Mouse (Mus musculus): ENCODE results near the gene Cxcl9. TPM values are rescaled to one million over a fixed set of nuclear protein-coding genes. Genes with fewer than 3 reads are reported as not detected.
A peak's percentile ranks its signal among the peaks of the same experiment; 100 is the strongest.

Gene Cxcl9
- polyA plus RNA-seq (2014; fragmentation: Nextera tagmentation; extraction: Ambion mirVana), result not detected in 2 replicates

- no peak within 1 kb of the TSS for H3K4me3 ChIP-seq (ENCODE audit: low read depth, low read length)
- no peaks in the 10 kb centered on the region for H3K27me3 ChIP-seq (ENCODE audit: control insufficient read depth, insufficient read depth, low read length)
- no peak within 1 kb of the TSS for H3K27ac ChIP-seq (ENCODE audit: low read depth, low read length)
- H3K4me1 ChIP-seq (replicated peaks; ENCODE audit: control insufficient read depth, insufficient read depth, low read length), result no peaks in the 10 kb centered on the region
- ATAC-seq (ENCODE audit: low FRiP score), result no peak
- no peaks in the 10 kb centered on the region for H3K9me3 ChIP-seq (ENCODE audit: control insufficient read depth, low read length)
- no peak for DNase-seq (ENCODE audit: low spot score)
- 88% methylated on average over 7 of the region's 7 CpGs for WGBS
- H3K4me2 ChIP-seq (replicated peaks; ENCODE audit: low read depth, low read length), result no peak within 1 kb of the TSS
- H3K36me3 ChIP-seq (ENCODE audit: control insufficient read depth, insufficient read depth, low read length), result no peaks in the 10 kb centered on the region
- no peak within 1 kb of the TSS for H3K9ac ChIP-seq (ENCODE audit: low read depth, low read length)
Measured at GRCm38 (mm10) chr5:92327929-92328328, at the start of gene Cxcl9. Gene Cxcl9 (minus strand): TSS chr5:92328079.

DNA sequence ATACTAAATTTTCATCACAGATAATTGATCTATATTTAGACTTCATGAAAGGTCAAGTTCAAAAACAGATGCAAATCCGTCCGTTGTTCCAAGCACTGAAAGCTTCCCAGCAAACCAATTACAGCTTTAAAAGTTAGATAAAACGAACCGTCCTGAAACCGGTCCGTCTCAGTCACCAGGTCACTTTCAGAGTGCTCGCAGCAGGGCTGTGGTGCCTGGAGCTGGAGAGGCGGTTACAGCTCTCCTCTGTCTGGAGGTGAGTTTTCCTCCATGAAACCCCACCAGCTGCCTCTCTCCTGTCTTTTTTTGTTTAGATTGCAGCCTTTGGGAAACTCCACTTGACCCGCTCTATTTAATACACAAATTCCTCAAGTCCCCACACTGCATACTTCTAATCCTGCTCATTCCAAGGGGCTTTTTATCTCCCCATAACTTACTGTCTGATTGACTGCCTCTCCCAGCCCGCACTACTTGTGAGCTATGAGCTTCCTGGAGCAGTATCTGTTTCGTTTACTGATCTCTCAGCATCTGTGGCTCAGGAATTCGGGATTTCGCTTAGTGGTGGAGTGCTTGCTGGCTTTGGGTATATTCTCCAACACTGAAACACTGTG, 49.0 kb upstream of the Cxcl9 start:
- 58% methylated on average over 13 of the region's 13 CpGs for WGBS
- no peak for ATAC-seq (ENCODE audit: low FRiP score)
- no peaks in the 10 kb centered on the region for H3K27me3 ChIP-seq (ENCODE audit: control insufficient read depth, insufficient read depth, low read length)
- DNase-seq (ENCODE audit: low spot score), result no peak
- H3K27ac ChIP-seq (ENCODE audit: low read depth, low read length), result no peak overlapping the region
- no peaks in the 10 kb centered on the region for H3K36me3 ChIP-seq (ENCODE audit: control insufficient read depth, insufficient read depth, low read length)
- no peak overlapping the region for H3K4me3 ChIP-seq (ENCODE audit: low read depth, low read length)
- H3K4me1 ChIP-seq (replicated peaks; ENCODE audit: control insufficient read depth, insufficient read depth, low read length), result no peaks in the 10 kb centered on the region
- no peak overlapping the region for H3K4me2 ChIP-seq (replicated peaks; ENCODE audit: low read depth, low read length)
- H3K9me3 ChIP-seq (ENCODE audit: control insufficient read depth, low read length), result no peaks in the 10 kb centered on the region
- H3K9ac ChIP-seq (ENCODE audit: low read depth, low read length), result no peak overlapping the region

DNA sequence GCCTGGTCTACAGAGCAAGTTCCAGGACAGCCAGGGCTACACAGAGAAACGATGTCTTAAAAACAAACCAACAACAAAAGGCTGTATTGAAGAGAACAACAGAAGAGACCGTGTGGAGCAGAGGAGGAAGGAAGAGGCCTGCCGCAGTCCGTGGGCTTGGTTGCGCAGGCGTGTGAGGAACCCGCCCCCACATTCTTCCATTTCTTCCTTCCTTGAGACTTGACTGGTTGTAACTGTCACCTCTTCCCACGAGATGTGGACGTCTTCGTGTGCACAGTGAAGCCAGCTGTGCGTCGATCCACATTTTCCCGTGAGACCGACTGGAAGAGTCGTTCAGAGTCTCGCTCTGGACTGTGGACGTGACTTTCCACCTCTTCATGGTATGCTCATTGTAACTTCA, 47.5 kb upstream of the Cxcl9 start:
- Histone ChIP-seq H3K4me3 (ENCODE audit: low read depth, low read length) (no peak overlapping the region), H3K27me3 (ENCODE audit: control insufficient read depth, insufficient read depth, low read length) (no peaks in the 10 kb centered on the region), H3K9ac (ENCODE audit: low read depth, low read length) (no peak overlapping the region), H3K4me1 (replicated peaks; ENCODE audit: control insufficient read depth, insufficient read depth, low read length) (no peaks in the 10 kb centered on the region; the same call in 1 of the 2 replicates), H3K9me3 (ENCODE audit: control insufficient read depth, low read length) (no peaks in the 10 kb centered on the region), H3K36me3 (ENCODE audit: control insufficient read depth, insufficient read depth, low read length) (no peaks in the 10 kb centered on the region), H3K27ac (ENCODE audit: low read depth, low read length) (no peak overlapping the region), H3K4me2 (replicated peaks; ENCODE audit: low read depth, low read length) (no peak overlapping the region)
- no peak for DNase-seq (ENCODE audit: low spot score)
- 83% methylated on average over 17 of the region's 17 CpGs for WGBS
- ATAC-seq (ENCODE audit: low FRiP score), result no peak

DNA sequence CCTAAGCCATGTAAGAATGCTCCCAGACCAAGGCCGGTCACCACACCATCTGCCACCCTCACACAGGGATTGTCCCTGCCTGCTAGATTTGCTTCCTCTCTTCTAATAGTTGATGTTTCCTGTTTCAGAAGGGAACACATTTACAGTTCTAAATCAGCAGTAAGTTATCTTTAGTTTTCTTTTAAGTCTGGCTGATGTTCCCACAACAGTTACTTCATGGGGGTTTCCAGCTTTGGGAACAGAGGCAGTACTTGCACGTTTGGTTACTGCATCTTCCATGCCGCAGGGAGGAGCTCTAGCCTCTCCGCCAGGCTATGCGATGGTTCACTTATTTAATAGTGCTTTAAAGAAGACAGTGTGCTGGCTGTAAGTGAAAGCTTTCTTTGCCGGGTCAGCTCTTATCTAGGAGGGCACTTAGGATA, 46.9 kb upstream of the Cxcl9 start:
- no peak for ATAC-seq (ENCODE audit: low FRiP score)
- H3K9me3 ChIP-seq (ENCODE audit: control insufficient read depth, low read length), result no peaks in the 10 kb centered on the region
- H3K4me3 ChIP-seq (ENCODE audit: low read depth, low read length), result no peak overlapping the region
- H3K27me3 ChIP-seq (ENCODE audit: control insufficient read depth, insufficient read depth, low read length), result no peaks in the 10 kb centered on the region
- H3K9ac ChIP-seq (ENCODE audit: low read depth, low read length), result no peak overlapping the region
- no peaks in the 10 kb centered on the region; the same call in 1 of the 2 replicates for H3K4me1 ChIP-seq (replicated peaks; ENCODE audit: control insufficient read depth, insufficient read depth, low read length)
- H3K4me2 ChIP-seq (replicated peaks; ENCODE audit: low read depth, low read length), result no peak overlapping the region
- no peak for DNase-seq (ENCODE audit: low spot score)
- no peak overlapping the region for H3K27ac ChIP-seq (ENCODE audit: low read depth, low read length)
- WGBS, result 78% methylated on average over 6 of the region's 6 CpGs
- no peaks in the 10 kb centered on the region for H3K36me3 ChIP-seq (ENCODE audit: control insufficient read depth, insufficient read depth, low read length)

- no peak for DNase-seq (ENCODE audit: low spot score)
- WGBS, result 58% methylated on average over 2 of the region's 2 CpGs
Measured at GRCm38 (mm10) chr5:92372605-92373004, 44.7 kb upstream of the Cxcl9 start.

GRCm38 (mm10) chr5:92371361-92371976, 43.6 kb upstream of the Cxcl9 start:
- Histone ChIP-seq H3K4me2 (replicated peaks; ENCODE audit: low read depth, low read length) (no peak overlapping the region), H3K4me3 (ENCODE audit: low read depth, low read length) (no peak overlapping the region), H3K9me3 (ENCODE audit: control insufficient read depth, low read length) (no peaks in the 10 kb centered on the region), H3K4me1 (replicated peaks; ENCODE audit: control insufficient read depth, insufficient read depth, low read length) (no peaks in the 10 kb centered on the region; the same call in 1 of the 2 replicates), H3K27ac (ENCODE audit: low read depth, low read length) (no peak overlapping the region), H3K9ac (ENCODE audit: low read depth, low read length) (no peak overlapping the region), H3K36me3 (ENCODE audit: control insufficient read depth, insufficient read depth, low read length) (no peaks in the 10 kb centered on the region), H3K27me3 (ENCODE audit: control insufficient read depth, insufficient read depth, low read length) (no peaks in the 10 kb centered on the region)
- WGBS, result 72% methylated on average over 14 of the region's 14 CpGs
- ATAC-seq (ENCODE audit: low FRiP score) (peak; percentile 34), DNase-seq (ENCODE audit: low spot score) (no peak)

More at GRCm38 (mm10) chr5:92372605-92373004, 44.7 kb upstream of the Cxcl9 start:
- H3K4me1 ChIP-seq (replicated peaks; ENCODE audit: control insufficient read depth, insufficient read depth, low read length), result no peaks in the 10 kb centered on the region; the same call in 1 of the 2 replicates
- no peak overlapping the region for H3K9ac ChIP-seq (ENCODE audit: low read depth, low read length)
- H3K27me3 ChIP-seq (ENCODE audit: control insufficient read depth, insufficient read depth, low read length), result no peaks in the 10 kb centered on the region
- ATAC-seq (ENCODE audit: low FRiP score), result no peak
- no peaks in the 10 kb centered on the region for H3K9me3 ChIP-seq (ENCODE audit: control insufficient read depth, low read length)
- H3K27ac ChIP-seq (ENCODE audit: low read depth, low read length), result no peak overlapping the region
- no peak overlapping the region for H3K4me3 ChIP-seq (ENCODE audit: low read depth, low read length)
- no peaks in the 10 kb centered on the region for H3K36me3 ChIP-seq (ENCODE audit: control insufficient read depth, insufficient read depth, low read length)
- H3K4me2 ChIP-seq (replicated peaks; ENCODE audit: low read depth, low read length), result no peak overlapping the region

- Histone ChIP-seq H3K27ac (ENCODE audit: low read depth, low read length) (no peak overlapping the region), H3K4me2 (replicated peaks; ENCODE audit: low read depth, low read length) (no peak overlapping the region), H3K4me1 (replicated peaks; ENCODE audit: control insufficient read depth, insufficient read depth, low read length) (no peaks in the 10 kb centered on the region; the same call in 1 of the 2 replicates), H3K9me3 (ENCODE audit: control insufficient read depth, low read length) (no peaks in the 10 kb centered on the region), H3K9ac (ENCODE audit: low read depth, low read length) (no peak overlapping the region), H3K27me3 (ENCODE audit: control insufficient read depth, insufficient read depth, low read length) (no peaks in the 10 kb centered on the region), H3K4me3 (ENCODE audit: low read depth, low read length) (no peak overlapping the region), H3K36me3 (ENCODE audit: control insufficient read depth, insufficient read depth, low read length) (no peaks in the 10 kb centered on the region)
- DNase-seq (ENCODE audit: low spot score) (no peak), ATAC-seq (ENCODE audit: low FRiP score) (no peak)
- 84% methylated on average over 6 of the region's 6 CpGs for WGBS
Measured at GRCm38 (mm10) chr5:92370891-92371290, 43.0 kb upstream of the Cxcl9 start.

DNA sequence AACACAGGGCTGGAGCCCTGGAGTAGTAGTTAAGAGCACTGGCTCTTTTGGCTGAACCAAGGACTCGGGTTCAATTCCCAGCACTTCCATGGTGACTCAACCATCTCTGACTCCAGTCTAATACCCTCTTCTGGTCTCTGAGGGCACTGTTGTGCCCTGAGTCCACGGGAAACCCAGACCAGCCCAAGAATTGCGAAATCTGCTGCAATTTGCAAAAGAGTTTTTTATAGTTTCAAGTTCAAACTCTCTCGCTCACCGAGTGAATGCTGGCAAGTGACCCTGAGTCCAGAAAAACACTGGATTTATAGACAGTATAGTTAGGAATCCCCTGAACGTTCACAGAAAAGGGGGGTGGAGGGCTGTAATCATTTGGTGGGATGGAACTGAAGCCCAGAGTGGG, 42.5 kb upstream of the Cxcl9 start:
- ATAC-seq (ENCODE audit: low FRiP score) (no peak), DNase-seq (ENCODE audit: low spot score) (no peak)
- H3K4me3 ChIP-seq (ENCODE audit: low read depth, low read length), result no peak overlapping the region
- no peak overlapping the region for H3K4me2 ChIP-seq (replicated peaks; ENCODE audit: low read depth, low read length)
- H3K4me1 ChIP-seq (replicated peaks; ENCODE audit: control insufficient read depth, insufficient read depth, low read length), result no peaks in the 10 kb centered on the region; the same call in 1 of the 2 replicates
- H3K9me3 ChIP-seq (ENCODE audit: control insufficient read depth, low read length), result no peaks in the 10 kb centered on the region
- 91% methylated on average over 6 of the region's 6 CpGs for WGBS
- H3K27ac ChIP-seq (ENCODE audit: low read depth, low read length), result no peak overlapping the region
- H3K9ac ChIP-seq (ENCODE audit: low read depth, low read length), result no peak overlapping the region
- H3K36me3 ChIP-seq (ENCODE audit: control insufficient read depth, insufficient read depth, low read length), result no peaks in the 10 kb centered on the region
- no peaks in the 10 kb centered on the region for H3K27me3 ChIP-seq (ENCODE audit: control insufficient read depth, insufficient read depth, low read length)

Measured in hindbrain, embryonic 11.5 days (tissue).